Mouse (Mus musculus): ENCODE results near the gene Ebf1. TPM values are rescaled to one million over a fixed set of nuclear protein-coding genes. Genes with fewer than 3 reads are reported as not detected.

The Ebf1 gene
- polyA plus RNA-seq, 1 experiment from 2014 or later, result 26.9 TPM

- 0 out of 2 replicates have a peak overlapping the region, but pooled peaks have one; percentile 19 for H3K4me2 ChIP-seq (replicated peaks; ENCODE audit: low read depth, low read length)
- H3K4me1 ChIP-seq (ENCODE audit: control insufficient read depth, insufficient read depth, low read length), result peaks cover 5% of the 10 kb centered on the region; the same call in 1 of the 2 replicates
- H3K36me3 ChIP-seq (ENCODE audit: control insufficient read depth, insufficient read depth, low read length), result no peaks in the 10 kb centered on the region
- no peaks in the 10 kb centered on the region for H3K27me3 ChIP-seq (ENCODE audit: control insufficient read depth, insufficient read depth, low read length)
- no peak overlapping the region for H3K4me3 ChIP-seq (ENCODE audit: low read length)
- WGBS, result 59% methylated on average over 20 of the region's 20 CpGs
- H3K9me3 ChIP-seq (ENCODE audit: control insufficient read depth, low read length), result no peaks in the 10 kb centered on the region
- no peak overlapping the region for H3K27ac ChIP-seq (ENCODE audit: low read depth, low read length)
- no peak overlapping the region for H3K9ac ChIP-seq (ENCODE audit: low read depth, low read length)
- no peak for ATAC-seq (ENCODE audit: low FRiP score, low TSS enrichment)
Measured at GRCm38 (mm10) chr11:44741042-44741491, 124.0 kb downstream of the Ebf1 start.

- Histone ChIP-seq H3K4me1 (ENCODE audit: control insufficient read depth, insufficient read depth, low read length) (peaks cover 5% of the 10 kb centered on the region; the same call in 1 of the 2 replicates), H3K9ac (ENCODE audit: low read depth, low read length) (no peak overlapping the region), H3K27me3 (ENCODE audit: control insufficient read depth, insufficient read depth, low read length) (no peaks in the 10 kb centered on the region), H3K36me3 (ENCODE audit: control insufficient read depth, insufficient read depth, low read length) (no peaks in the 10 kb centered on the region), H3K4me2 (replicated peaks; ENCODE audit: low read depth, low read length) (no peak overlapping the region), H3K9me3 (ENCODE audit: control insufficient read depth, low read length) (no peaks in the 10 kb centered on the region), H3K27ac (ENCODE audit: low read depth, low read length) (no peak overlapping the region), H3K4me3 (ENCODE audit: low read length) (no peak overlapping the region)
- ATAC-seq (ENCODE audit: low FRiP score, low TSS enrichment), result no peak
- 46% methylated on average over 7 of the region's 7 CpGs for WGBS
Measured at GRCm38 (mm10) chr11:44744446-44744845, 127.3 kb downstream of the Ebf1 start.

- no peaks in the 10 kb centered on the region for H3K36me3 ChIP-seq (ENCODE audit: control insufficient read depth, insufficient read depth, low read length)
- no peaks in the 10 kb centered on the region for H3K27me3 ChIP-seq (ENCODE audit: control insufficient read depth, insufficient read depth, low read length)
- H3K9ac ChIP-seq (ENCODE audit: low read depth, low read length), result no peak overlapping the region
- H3K27ac ChIP-seq (ENCODE audit: low read depth, low read length), result no peak overlapping the region
- WGBS, result 81% methylated on average over 2 of the region's 2 CpGs
- no peak overlapping the region for H3K4me3 ChIP-seq (ENCODE audit: low read length)
- ATAC-seq (ENCODE audit: low FRiP score, low TSS enrichment), result no peak
- peaks cover 3% of the 10 kb centered on the region; the same call in 1 of the 2 replicates for H3K4me1 ChIP-seq (ENCODE audit: control insufficient read depth, insufficient read depth, low read length)
- no peak overlapping the region for H3K4me2 ChIP-seq (replicated peaks; ENCODE audit: low read depth, low read length)
- no peaks in the 10 kb centered on the region for H3K9me3 ChIP-seq (ENCODE audit: control insufficient read depth, low read length)
Measured at GRCm38 (mm10) chr11:44745946-44746345, 128.8 kb downstream of the Ebf1 start.

GRCm38 (mm10) chr11:44746731-44747130 is 129.6 kb downstream of the Ebf1 start:
- no peak overlapping the region for H3K4me2 ChIP-seq (replicated peaks; ENCODE audit: low read depth, low read length)
- no peak for ATAC-seq (ENCODE audit: low FRiP score, low TSS enrichment)
- no peaks in the 10 kb centered on the region for H3K36me3 ChIP-seq (ENCODE audit: control insufficient read depth, insufficient read depth, low read length)
- WGBS, result 49% methylated on average over 3 of the region's 3 CpGs
- no peak overlapping the region for H3K27ac ChIP-seq (ENCODE audit: low read depth, low read length)
- no peaks in the 10 kb centered on the region; the same call in 1 of the 2 replicates for H3K4me1 ChIP-seq (ENCODE audit: control insufficient read depth, insufficient read depth, low read length)
- no peak overlapping the region for H3K4me3 ChIP-seq (ENCODE audit: low read length)
- H3K27me3 ChIP-seq (ENCODE audit: control insufficient read depth, insufficient read depth, low read length), result no peaks in the 10 kb centered on the region
- H3K9ac ChIP-seq (ENCODE audit: low read depth, low read length), result no peak overlapping the region
- no peaks in the 10 kb centered on the region for H3K9me3 ChIP-seq (ENCODE audit: control insufficient read depth, low read length)

- H3K27me3 ChIP-seq (ENCODE audit: control insufficient read depth, insufficient read depth, low read length), result no peaks in the 10 kb centered on the region
- no peak overlapping the region for H3K4me2 ChIP-seq (replicated peaks; ENCODE audit: low read depth, low read length)
- no peak overlapping the region for H3K27ac ChIP-seq (ENCODE audit: low read depth, low read length)
- no peak overlapping the region for H3K4me3 ChIP-seq (ENCODE audit: low read length)
- H3K36me3 ChIP-seq (ENCODE audit: control insufficient read depth, insufficient read depth, low read length), result no peaks in the 10 kb centered on the region
- no peak for ATAC-seq (ENCODE audit: low FRiP score, low TSS enrichment)
- no peaks in the 10 kb centered on the region for H3K9me3 ChIP-seq (ENCODE audit: control insufficient read depth, low read length)
- no peak overlapping the region for H3K9ac ChIP-seq (ENCODE audit: low read depth, low read length)
- WGBS, result 88% methylated on average over 3 of the region's 3 CpGs
- H3K4me1 ChIP-seq (ENCODE audit: control insufficient read depth, insufficient read depth, low read length), result no peaks in the 10 kb centered on the region; the same call in 1 of the 2 replicates
Measured at GRCm38 (mm10) chr11:44749309-44749708, 132.2 kb downstream of the Ebf1 start.

GRCm38 (mm10) chr11:44754336-44754735 is 137.2 kb downstream of the Ebf1 start:
- no peaks in the 10 kb centered on the region for H3K4me1 ChIP-seq (ENCODE audit: control insufficient read depth, insufficient read depth, low read length)
- no peaks in the 10 kb centered on the region for H3K9me3 ChIP-seq (ENCODE audit: control insufficient read depth, low read length)
- H3K27me3 ChIP-seq (ENCODE audit: control insufficient read depth, insufficient read depth, low read length), result no peaks in the 10 kb centered on the region
- no peak overlapping the region for H3K9ac ChIP-seq (ENCODE audit: low read depth, low read length)
- H3K4me2 ChIP-seq (replicated peaks; ENCODE audit: low read depth, low read length), result no peak overlapping the region
- H3K36me3 ChIP-seq (ENCODE audit: control insufficient read depth, insufficient read depth, low read length), result no peaks in the 10 kb centered on the region
- H3K4me3 ChIP-seq (ENCODE audit: low read length), result no peak overlapping the region
- ATAC-seq (ENCODE audit: low FRiP score, low TSS enrichment), result no peak
- WGBS, result 78% methylated on average over 4 of the region's 4 CpGs
- no peak overlapping the region for H3K27ac ChIP-seq (ENCODE audit: low read depth, low read length)

- Histone ChIP-seq H3K27ac (ENCODE audit: low read depth, low read length) (no peak overlapping the region), H3K36me3 (ENCODE audit: control insufficient read depth, insufficient read depth, low read length) (no peaks in the 10 kb centered on the region), H3K4me3 (ENCODE audit: low read length) (no peak overlapping the region), H3K9ac (ENCODE audit: low read depth, low read length) (no peak overlapping the region), H3K9me3 (ENCODE audit: control insufficient read depth, low read length) (no peaks in the 10 kb centered on the region), H3K4me1 (ENCODE audit: control insufficient read depth, insufficient read depth, low read length) (no peaks in the 10 kb centered on the region), H3K27me3 (ENCODE audit: control insufficient read depth, insufficient read depth, low read length) (no peaks in the 10 kb centered on the region), H3K4me2 (replicated peaks; ENCODE audit: low read depth, low read length) (no peak overlapping the region)
- ATAC-seq (ENCODE audit: low FRiP score, low TSS enrichment), result no peak
- whole genome bisulfite sequencing, result 74% methylated on average over 7 of the region's 7 CpGs
Measured at GRCm38 (mm10) chr11:44756321-44756720, 139.2 kb downstream of the Ebf1 start.

GRCm38 (mm10) chr11:44758857-44759256 is 141.7 kb downstream of the Ebf1 start:
- WGBS, result 69% methylated on average over 4 of the region's 4 CpGs
- no peak for ATAC-seq (ENCODE audit: low FRiP score, low TSS enrichment)
- no peaks in the 10 kb centered on the region for H3K4me1 ChIP-seq (ENCODE audit: control insufficient read depth, insufficient read depth, low read length)

GRCm38 (mm10) chr11:44761128-44761996 is 144.2 kb downstream of the Ebf1 start:
- H3K4me2 ChIP-seq (replicated peaks; ENCODE audit: low read depth, low read length), result peak overlapping the region; percentile 38
- H3K36me3 ChIP-seq (ENCODE audit: control insufficient read depth, insufficient read depth, low read length), result no peaks in the 10 kb centered on the region
- no peaks in the 10 kb centered on the region for H3K9me3 ChIP-seq (ENCODE audit: control insufficient read depth, low read length)
- 15% methylated on average over 20 of the region's 20 CpGs for WGBS
- no peak for ATAC-seq (ENCODE audit: low FRiP score, low TSS enrichment)
- no peak overlapping the region for H3K9ac ChIP-seq (ENCODE audit: low read depth, low read length)
- no peak overlapping the region for H3K27ac ChIP-seq (ENCODE audit: low read depth, low read length)
- H3K4me1 ChIP-seq (ENCODE audit: control insufficient read depth, insufficient read depth, low read length), result no peaks in the 10 kb centered on the region
- no peaks in the 10 kb centered on the region for H3K27me3 ChIP-seq (ENCODE audit: control insufficient read depth, insufficient read depth, low read length)
- peak overlapping the region; percentile 18 for H3K4me3 ChIP-seq (ENCODE audit: low read length)

More at GRCm38 (mm10) chr11:44758857-44759256, 141.7 kb downstream of the Ebf1 start:
- H3K27ac ChIP-seq (ENCODE audit: low read depth, low read length), result no peak overlapping the region
- H3K4me3 ChIP-seq (ENCODE audit: low read length), result no peak overlapping the region
- no peaks in the 10 kb centered on the region for H3K27me3 ChIP-seq (ENCODE audit: control insufficient read depth, insufficient read depth, low read length)
- H3K9me3 ChIP-seq (ENCODE audit: control insufficient read depth, low read length), result no peaks in the 10 kb centered on the region
- no peak overlapping the region for H3K4me2 ChIP-seq (replicated peaks; ENCODE audit: low read depth, low read length)
- H3K9ac ChIP-seq (ENCODE audit: low read depth, low read length), result no peak overlapping the region
- no peaks in the 10 kb centered on the region for H3K36me3 ChIP-seq (ENCODE audit: control insufficient read depth, insufficient read depth, low read length)
